Mouse (Mus musculus): Measurements from ENCODE around the gene Sox5. TPM values are rescaled to one million over a fixed set of nuclear protein-coding genes. Genes with fewer than 3 reads are reported as not detected.
A peak's percentile ranks its signal among the peaks of the same experiment; 100 is the strongest.

The Sox5 gene
- polyA plus RNA-seq, 1 experiment from 2014 or later, result 22.9 TPM

GRCm38 (mm10) chr6:144710816-144711215 lies 71.0 kb downstream of the Sox5 start:
- no peak overlapping the region; the same call in 1 of the 2 replicates for H3K4me2 ChIP-seq (ENCODE audit: low read depth, low read length)

GRCm38 (mm10) chr6:144709614-144710180 lies 72.1 kb downstream of the Sox5 start:
- H3K4me2 ChIP-seq (ENCODE audit: low read depth, low read length), result no peak overlapping the region
- peaks cover 17% of the 10 kb centered on the region for H3K4me1 ChIP-seq (replicated peaks; ENCODE audit: control insufficient read depth, insufficient read depth, low read length)
- no peaks in the 10 kb centered on the region for H3K36me3 ChIP-seq (ENCODE audit: control insufficient read depth, insufficient read depth, low read length)
- H3K27ac ChIP-seq (ENCODE audit: low read length), result no peak overlapping the region
- no peak for ATAC-seq (ENCODE audit: low read depth)
- H3K4me3 ChIP-seq (ENCODE audit: low read length), result no peak overlapping the region
- H3K9me3 ChIP-seq (ENCODE audit: control insufficient read depth, low read length), result no peaks in the 10 kb centered on the region
- 48% methylated on average over 9 of the region's 9 CpGs for WGBS
- H3K9ac ChIP-seq (ENCODE audit: low read length), result no peak overlapping the region
- H3K27me3 ChIP-seq (ENCODE audit: control insufficient read depth, insufficient read depth, low read depth, low read length), result no peaks in the 10 kb centered on the region

More at GRCm38 (mm10) chr6:144710816-144711215, 71.0 kb downstream of the Sox5 start:
- Histone ChIP-seq H3K4me1 (replicated peaks; ENCODE audit: control insufficient read depth, insufficient read depth, low read length) (peaks cover 17% of the 10 kb centered on the region), H3K9ac (ENCODE audit: low read length) (no peak overlapping the region), H3K4me3 (ENCODE audit: low read length) (no peak overlapping the region), H3K27ac (ENCODE audit: low read length) (peak overlapping the region; percentile 81), H3K36me3 (ENCODE audit: control insufficient read depth, insufficient read depth, low read length) (no peaks in the 10 kb centered on the region), H3K27me3 (ENCODE audit: control insufficient read depth, insufficient read depth, low read depth, low read length) (no peaks in the 10 kb centered on the region), H3K9me3 (ENCODE audit: control insufficient read depth, low read length) (no peaks in the 10 kb centered on the region)
- WGBS, result 18% methylated on average over 5 of the region's 5 CpGs
- ATAC-seq (ENCODE audit: low read depth), result peak; percentile 69

GRCm38 (mm10) chr6:144708410-144708809 lies 73.4 kb downstream of the Sox5 start:
- H3K27ac ChIP-seq (ENCODE audit: low read length), result no peak overlapping the region
- no peak overlapping the region for H3K9ac ChIP-seq (ENCODE audit: low read length)
- H3K4me2 ChIP-seq (ENCODE audit: low read depth, low read length), result no peak overlapping the region
- 75% methylated on average over 4 of the region's 4 CpGs for WGBS
- peaks cover 17% of the 10 kb centered on the region for H3K4me1 ChIP-seq (replicated peaks; ENCODE audit: control insufficient read depth, insufficient read depth, low read length)
- H3K9me3 ChIP-seq (ENCODE audit: control insufficient read depth, low read length), result peaks cover 3% of the 10 kb centered on the region; the same call in 1 of the 2 replicates
- no peaks in the 10 kb centered on the region for H3K27me3 ChIP-seq (ENCODE audit: control insufficient read depth, insufficient read depth, low read depth, low read length)
- no peaks in the 10 kb centered on the region for H3K36me3 ChIP-seq (ENCODE audit: control insufficient read depth, insufficient read depth, low read length)
- no peak for ATAC-seq (ENCODE audit: low read depth)
- no peak overlapping the region for H3K4me3 ChIP-seq (ENCODE audit: low read length)

- no peak for ATAC-seq (ENCODE audit: low read depth)
- Histone ChIP-seq H3K4me3 (ENCODE audit: low read length) (no peak overlapping the region), H3K4me1 (replicated peaks; ENCODE audit: control insufficient read depth, insufficient read depth, low read length) (peaks cover 17% of the 10 kb centered on the region), H3K27me3 (ENCODE audit: control insufficient read depth, insufficient read depth, low read depth, low read length) (no peaks in the 10 kb centered on the region), H3K4me2 (ENCODE audit: low read depth, low read length) (no peak overlapping the region), H3K36me3 (ENCODE audit: control insufficient read depth, insufficient read depth, low read length) (no peaks in the 10 kb centered on the region), H3K27ac (ENCODE audit: low read length) (no peak overlapping the region), H3K9ac (ENCODE audit: low read length) (no peak overlapping the region), H3K9me3 (ENCODE audit: control insufficient read depth, low read length) (peaks cover 3% of the 10 kb centered on the region; the same call in 1 of the 2 replicates)
- 93% methylated on average over 1 of the region's 1 CpGs for WGBS
These were observed 73.8 kb downstream of the Sox5 start for GRCm38 (mm10) chr6:144707976-144708375.

- no peak for ATAC-seq (ENCODE audit: low read depth)
- H3K27me3 ChIP-seq (ENCODE audit: control insufficient read depth, insufficient read depth, low read depth, low read length), result no peaks in the 10 kb centered on the region
- H3K36me3 ChIP-seq (ENCODE audit: control insufficient read depth, insufficient read depth, low read length), result no peaks in the 10 kb centered on the region
- H3K4me2 ChIP-seq (ENCODE audit: low read depth, low read length), result no peak overlapping the region
- peaks cover 3% of the 10 kb centered on the region; the same call in 1 of the 2 replicates for H3K9me3 ChIP-seq (ENCODE audit: control insufficient read depth, low read length)
- H3K9ac ChIP-seq (ENCODE audit: low read length), result no peak overlapping the region
- H3K4me3 ChIP-seq (ENCODE audit: low read length), result no peak overlapping the region
- H3K4me1 ChIP-seq (replicated peaks; ENCODE audit: control insufficient read depth, insufficient read depth, low read length), result 0 out of 2 replicates have a peak, but pooled peaks cover 2% of the 10 kb centered on the region
- whole genome bisulfite sequencing, result 63% methylated on average over 5 of the region's 5 CpGs
- no peak overlapping the region for H3K27ac ChIP-seq (ENCODE audit: low read length)
These were observed 76.8 kb downstream of the Sox5 start for GRCm38 (mm10) chr6:144704962-144705361.

- Histone ChIP-seq H3K4me3 (ENCODE audit: low read length) (no peak overlapping the region), H3K36me3 (ENCODE audit: control insufficient read depth, insufficient read depth, low read length) (no peaks in the 10 kb centered on the region), H3K27me3 (ENCODE audit: control insufficient read depth, insufficient read depth, low read depth, low read length) (no peaks in the 10 kb centered on the region), H3K9me3 (ENCODE audit: control insufficient read depth, low read length) (no peaks in the 10 kb centered on the region), H3K4me1 (replicated peaks; ENCODE audit: control insufficient read depth, insufficient read depth, low read length) (no peaks in the 10 kb centered on the region; the same call in 1 of the 2 replicates), H3K27ac (ENCODE audit: low read length) (no peak overlapping the region), H3K4me2 (ENCODE audit: low read depth, low read length) (no peak overlapping the region), H3K9ac (ENCODE audit: low read length) (no peak overlapping the region)
- no peak for ATAC-seq (ENCODE audit: low read depth)
- WGBS, result 52% methylated on average over 4 of the region's 4 CpGs
These were observed 86.1 kb downstream of the Sox5 start for GRCm38 (mm10) chr6:144695660-144696059.

- Histone ChIP-seq H3K36me3 (ENCODE audit: control insufficient read depth, insufficient read depth, low read length) (no peaks in the 10 kb centered on the region), H3K9ac (ENCODE audit: low read length) (no peak overlapping the region), H3K9me3 (ENCODE audit: control insufficient read depth, low read length) (no peaks in the 10 kb centered on the region), H3K27ac (ENCODE audit: low read length) (no peak overlapping the region), H3K4me1 (replicated peaks; ENCODE audit: control insufficient read depth, insufficient read depth, low read length) (no peaks in the 10 kb centered on the region; the same call in 1 of the 2 replicates), H3K4me2 (ENCODE audit: low read depth, low read length) (no peak overlapping the region), H3K27me3 (ENCODE audit: control insufficient read depth, insufficient read depth, low read depth, low read length) (no peaks in the 10 kb centered on the region), H3K4me3 (ENCODE audit: low read length) (no peak overlapping the region)
- WGBS, result 78% methylated on average over 7 of the region's 7 CpGs
- ATAC-seq (ENCODE audit: low read depth), result no peak
These were observed 88.4 kb downstream of the Sox5 start for GRCm38 (mm10) chr6:144693211-144693899.

GRCm38 (mm10) chr6:144691298-144692041 lies 90.3 kb downstream of the Sox5 start:
- H3K27ac ChIP-seq (ENCODE audit: low read length), result peak overlapping the region; percentile 64
- H3K9ac ChIP-seq (ENCODE audit: low read length), result no peak overlapping the region
- WGBS, result 47% methylated on average over 7 of the region's 7 CpGs
- no peaks in the 10 kb centered on the region; the same call in 1 of the 2 replicates for H3K4me1 ChIP-seq (replicated peaks; ENCODE audit: control insufficient read depth, insufficient read depth, low read length)
- no peak overlapping the region for H3K4me2 ChIP-seq (ENCODE audit: low read depth, low read length)
- ATAC-seq (ENCODE audit: low read depth), result peak; percentile 68
- H3K9me3 ChIP-seq (ENCODE audit: control insufficient read depth, low read length), result no peaks in the 10 kb centered on the region
- H3K27me3 ChIP-seq (ENCODE audit: control insufficient read depth, insufficient read depth, low read depth, low read length), result no peaks in the 10 kb centered on the region
- H3K4me3 ChIP-seq (ENCODE audit: low read length), result no peak overlapping the region
- no peaks in the 10 kb centered on the region for H3K36me3 ChIP-seq (ENCODE audit: control insufficient read depth, insufficient read depth, low read length)

- Histone ChIP-seq H3K4me1 (replicated peaks; ENCODE audit: control insufficient read depth, insufficient read depth, low read length) (no peaks in the 10 kb centered on the region; the same call in 1 of the 2 replicates), H3K27ac (ENCODE audit: low read length) (no peak overlapping the region), H3K27me3 (ENCODE audit: control insufficient read depth, insufficient read depth, low read depth, low read length) (no peaks in the 10 kb centered on the region), H3K36me3 (ENCODE audit: control insufficient read depth, insufficient read depth, low read length) (no peaks in the 10 kb centered on the region), H3K9me3 (ENCODE audit: control insufficient read depth, low read length) (no peaks in the 10 kb centered on the region), H3K4me3 (ENCODE audit: low read length) (no peak overlapping the region), H3K4me2 (ENCODE audit: low read depth, low read length) (no peak overlapping the region), H3K9ac (ENCODE audit: low read length) (no peak overlapping the region)
- ATAC-seq (ENCODE audit: low read depth), result no peak
- 82% methylated on average over 3 of the region's 3 CpGs for WGBS
These were observed 92.7 kb downstream of the Sox5 start for GRCm38 (mm10) chr6:144689076-144689475.
